Mouse (Mus musculus) cortical plate, adult 2 months (tissue): Measurements from ENCODE around the gene Tesk2. TPM values are rescaled to one million over a fixed set of nuclear protein-coding genes. Genes with fewer than 3 reads are reported as not detected.

Source experiments
- H3K27ac ChIP-seq: fragments of 200-500 bp; 2 replicates; pipeline ENCODE4 v1.5.1; 2012; ENCODE audit warnings: low read length, control low read depth, inconsistent platforms; ENCODE audit not compliant: insufficient read depth
- H3K4me1 ChIP-seq: fragments of 200-500 bp; 2 replicates; pipeline ENCODE4 v1.6.1; 2011; ENCODE audit warnings: low read length; ENCODE audit not compliant: control insufficient read depth, insufficient read depth
- H3K4me3 ChIP-seq: fragments of 200-500 bp; 2 replicates; pipeline ENCODE4 v1.5.1; 2011; ENCODE audit warnings: mild to moderate bottlenecking, low read length, control low read depth; ENCODE audit not compliant: insufficient read depth
- CTCF ChIP-seq: fragments of 200-500 bp; IDR thresholded peaks from 2 replicates; pipeline ENCODE4 v1.5.1; 2011; ENCODE audit warnings: mild to moderate bottlenecking, control low read depth, low read length; ENCODE audit not compliant: insufficient read depth; ENCODE audit errors: extremely low read depth
- POLR2A ChIP-seq: fragments of 200-500 bp; IDR thresholded peaks from 2 replicates; pipeline ENCODE4 v1.6.1; 2011; ENCODE audit warnings: mild to moderate bottlenecking, low read length, control low read depth; ENCODE audit not compliant: insufficient read depth; ENCODE audit errors: extremely low read depth
- polyA plus RNA-seq: library from polyadenylated mRNA; depleted of rRNA; stranded (reverse); fragments of >200 nt; gene quantifications from 2 replicates; pipeline ENCODE4 v1.2.3, GENCODE M21; 2012

The Tesk2 gene
- polyA plus RNA-seq, 1 experiment: 7.5 TPM

DNA sequence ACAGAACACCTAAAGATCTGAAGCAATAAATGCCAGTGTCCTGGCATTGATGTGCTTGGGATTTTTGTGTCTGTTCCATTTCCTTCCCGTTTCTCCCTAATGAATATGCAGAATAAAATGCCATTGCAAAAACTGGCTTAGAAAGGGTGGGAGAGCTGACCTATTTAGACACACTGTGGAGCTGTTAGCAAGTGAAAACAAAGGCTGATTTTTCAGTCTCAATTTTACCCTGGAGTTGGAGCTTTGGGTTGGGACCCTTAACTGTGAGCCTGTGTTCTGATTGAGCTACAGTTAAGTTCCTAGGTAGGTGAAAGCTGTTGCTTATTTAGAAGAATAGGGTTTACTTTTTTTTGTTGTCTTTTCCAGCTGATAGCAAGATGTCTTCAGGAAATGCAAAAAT lies 33.7 kb upstream of the Tesk2 start:
- no peak for TF ChIP-seq POLR2A
- TF ChIP-seq CTCF: no peak
- Histone ChIP-seq H3K27ac (no peak overlapping the region), H3K4me1 (peaks cover 2% of the 10 kb centered on the region; the same call in 1 of the 2 replicates), H3K4me3 (peak overlapping the region; percentile 49)

DNA sequence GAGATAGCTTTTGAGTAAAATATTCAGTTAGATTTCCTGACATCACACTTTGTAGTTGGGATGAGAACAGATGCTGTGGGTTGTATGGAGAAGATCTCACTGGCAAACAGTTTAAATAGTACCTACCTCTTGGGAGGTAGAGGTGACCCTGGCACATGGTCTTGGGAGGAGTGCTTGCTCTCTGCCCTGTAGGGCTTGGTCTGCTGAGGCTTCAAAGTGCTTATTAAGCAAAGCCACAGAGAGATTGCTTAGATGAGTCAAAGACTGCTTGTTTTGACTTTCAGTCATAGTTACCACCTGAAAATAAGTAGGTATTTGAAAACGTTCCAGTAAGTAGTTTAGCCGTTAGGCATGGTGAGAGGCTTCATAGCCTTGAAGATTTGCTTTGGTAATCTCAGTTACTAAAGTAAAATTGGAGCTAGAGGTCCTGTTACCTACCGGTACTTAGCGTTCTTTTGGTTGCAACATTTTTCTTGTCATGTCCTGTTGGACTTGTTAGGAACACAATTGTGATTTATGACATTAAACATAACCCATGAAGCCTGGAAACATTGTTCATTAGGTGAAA lies 31.4 kb upstream of the Tesk2 start:
- no peak overlapping the region for H3K27ac ChIP-seq
- peaks cover 2% of the 10 kb centered on the region; the same call in 1 of the 2 replicates for H3K4me1 ChIP-seq
- no peak overlapping the region for H3K4me3 ChIP-seq
- TF ChIP-seq POLR2A (no peak), CTCF (no peak)

DNA sequence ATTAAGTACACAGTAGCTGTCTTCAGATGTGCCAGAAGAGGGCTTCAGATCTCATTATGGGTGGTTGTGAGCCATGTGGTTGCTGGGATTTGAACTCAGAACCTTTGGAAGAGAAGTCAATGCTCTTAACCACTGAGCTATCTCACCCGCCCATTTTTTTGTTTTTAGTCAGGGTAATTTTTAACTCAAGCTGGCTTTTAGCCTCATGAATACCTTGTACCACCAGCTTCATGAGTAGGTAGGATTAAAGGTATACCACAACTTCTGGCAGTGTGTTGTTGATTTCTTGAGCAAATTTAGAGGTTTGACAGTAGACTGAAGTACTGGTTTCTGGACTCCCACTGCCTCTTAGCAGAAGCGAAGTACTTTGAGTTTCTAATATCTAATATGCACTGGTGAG lies 28.6 kb upstream of the Tesk2 start:
- TF ChIP-seq CTCF (no peak), POLR2A (no peak)
- Histone ChIP-seq H3K4me1 (no peaks in the 10 kb centered on the region), H3K27ac (no peak overlapping the region), H3K4me3 (no peak overlapping the region)

DNA sequence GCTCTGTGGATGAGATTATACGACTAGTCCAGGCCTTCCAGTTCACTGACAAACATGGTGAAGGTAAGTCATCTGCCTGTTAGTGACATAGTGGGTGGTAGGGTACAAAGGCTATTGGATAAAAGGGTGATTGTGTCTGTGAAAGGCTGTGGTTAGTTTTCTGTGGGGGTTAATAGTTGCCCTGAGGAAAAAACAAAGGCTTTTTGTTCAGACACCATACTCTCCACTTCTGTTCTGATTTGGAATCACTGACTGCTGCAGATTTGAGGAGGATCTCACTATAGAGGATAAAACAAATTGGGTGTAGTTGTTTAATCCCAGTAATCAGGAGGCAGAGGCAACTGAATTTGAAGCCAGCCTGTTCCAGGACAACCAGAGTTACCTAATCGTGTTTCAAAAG lies 27.0 kb upstream of the Tesk2 start:
- Histone ChIP-seq H3K4me1 (no peaks in the 10 kb centered on the region; the same call in 1 of the 2 replicates), H3K4me3 (no peak overlapping the region), H3K27ac (no peak overlapping the region)
- no peak for TF ChIP-seq POLR2A
- TF ChIP-seq CTCF: no peak

GRCm38 (mm10) chr4:116698693-116699342 lies 21.9 kb upstream of the Tesk2 start:
- no peak for TF ChIP-seq POLR2A
- TF ChIP-seq CTCF: no peak
- Histone ChIP-seq H3K4me1 (no peaks in the 10 kb centered on the region; the same call in 1 of the 2 replicates), H3K27ac (no peak overlapping the region), H3K4me3 (no peak overlapping the region)

- TF ChIP-seq POLR2A (no peak), CTCF (no peak)
- H3K4me1 ChIP-seq: no peaks in the 10 kb centered on the region; the same call in 1 of the 2 replicates
- H3K4me3 ChIP-seq: no peak overlapping the region
- no peak overlapping the region for H3K27ac ChIP-seq
Observed at GRCm38 (mm10) chr4:116700964-116701363, 19.8 kb upstream of the Tesk2 start.

DNA sequence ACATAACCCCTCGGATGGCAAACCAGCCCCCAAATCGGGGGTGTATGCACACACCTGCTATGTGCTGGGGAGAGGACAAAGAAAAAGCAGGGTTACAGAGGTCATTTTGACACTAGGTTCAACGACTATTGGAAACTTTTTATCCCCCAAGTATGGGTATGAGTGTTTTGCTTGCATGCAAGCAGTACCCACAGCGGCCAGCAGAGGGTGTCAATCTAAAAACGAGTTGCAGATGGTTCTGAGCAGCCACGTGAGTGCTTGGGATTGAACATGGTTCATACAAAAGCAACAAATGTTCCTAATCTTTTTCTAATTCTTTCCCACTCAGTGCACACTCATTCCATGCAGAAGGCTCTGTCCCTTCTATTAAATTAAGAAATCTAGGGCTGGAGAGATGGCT lies 16.9 kb upstream of the Tesk2 start:
- TF ChIP-seq CTCF (peak; percentile 66), POLR2A (no peak)
- H3K27ac ChIP-seq: no peak overlapping the region
- no peaks in the 10 kb centered on the region for H3K4me1 ChIP-seq
- H3K4me3 ChIP-seq: no peak overlapping the region

DNA sequence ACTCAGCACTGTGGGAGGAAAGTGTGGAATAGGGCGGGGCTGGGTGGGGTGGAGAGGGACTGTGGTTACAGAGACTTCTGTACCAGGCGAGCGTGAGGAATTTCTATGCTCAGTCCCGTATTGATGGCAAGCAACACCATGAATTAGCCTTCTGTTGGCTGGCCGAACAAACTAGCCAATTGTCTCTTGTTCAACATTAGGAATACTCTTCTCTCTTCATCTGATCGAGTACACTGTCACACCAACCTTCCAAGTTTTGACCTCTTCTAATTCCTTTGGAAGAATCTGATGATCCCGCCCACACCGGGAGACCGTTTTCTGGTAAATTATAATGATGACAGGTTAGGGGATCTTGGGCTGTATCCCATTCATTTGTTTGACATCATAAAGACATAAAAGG lies 13.1 kb upstream of the Tesk2 start:
- peak overlapping the region; percentile 51 for H3K4me3 ChIP-seq
- TF ChIP-seq CTCF: no peak
- 0 out of 2 replicates have a peak, but pooled peaks have one; percentile 9 for TF ChIP-seq POLR2A

DNA sequence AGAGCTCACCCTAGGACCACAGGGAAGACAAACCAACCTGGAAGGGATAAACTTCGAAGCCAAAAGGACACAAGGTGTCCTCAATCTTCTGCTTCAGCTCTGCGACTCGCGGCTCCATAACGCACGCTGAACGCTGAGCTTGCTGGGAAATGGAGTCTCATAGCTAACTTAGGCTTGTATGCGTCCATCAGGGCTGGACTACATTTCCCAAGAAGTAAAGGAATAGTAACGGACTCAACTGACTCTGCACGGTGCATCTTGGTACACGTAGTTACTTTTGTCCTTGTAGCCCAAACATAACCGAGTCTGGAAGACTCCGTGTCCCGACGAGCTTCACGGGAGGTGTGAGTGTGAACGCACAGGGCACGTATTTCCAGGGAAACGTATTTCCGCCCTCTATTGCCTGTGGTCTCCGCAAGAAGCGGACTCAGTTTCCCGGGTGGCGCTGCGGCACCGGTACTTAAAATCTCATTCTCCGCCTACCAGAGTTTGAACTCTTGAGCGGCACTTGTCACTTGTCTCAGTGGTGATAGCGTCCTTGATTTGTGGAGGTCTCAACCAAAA lies 12.5 kb upstream of the Tesk2 start, which contains the start of the genes Mmachc and Ccdc163:
Gene Mmachc, minus strand, starts transcription at position 206 of the 564 bp plus-strand sequence.
Gene Ccdc163, plus strand, starts transcription at position 309 of the 564 bp plus-strand sequence.
- peak; percentile 92 for TF ChIP-seq POLR2A
- no peak for TF ChIP-seq CTCF
- H3K27ac ChIP-seq: peak within 1 kb of the TSS; percentile 50
- H3K4me3 ChIP-seq: peak within 1 kb of the TSS; percentile 51
- H3K4me1 ChIP-seq: no peaks in the 10 kb centered on the region

More for the DNA sequence above, 13.1 kb upstream of the Tesk2 start:
- H3K27ac ChIP-seq: peak overlapping the region; percentile 50
- no peaks in the 10 kb centered on the region for H3K4me1 ChIP-seq

DNA sequence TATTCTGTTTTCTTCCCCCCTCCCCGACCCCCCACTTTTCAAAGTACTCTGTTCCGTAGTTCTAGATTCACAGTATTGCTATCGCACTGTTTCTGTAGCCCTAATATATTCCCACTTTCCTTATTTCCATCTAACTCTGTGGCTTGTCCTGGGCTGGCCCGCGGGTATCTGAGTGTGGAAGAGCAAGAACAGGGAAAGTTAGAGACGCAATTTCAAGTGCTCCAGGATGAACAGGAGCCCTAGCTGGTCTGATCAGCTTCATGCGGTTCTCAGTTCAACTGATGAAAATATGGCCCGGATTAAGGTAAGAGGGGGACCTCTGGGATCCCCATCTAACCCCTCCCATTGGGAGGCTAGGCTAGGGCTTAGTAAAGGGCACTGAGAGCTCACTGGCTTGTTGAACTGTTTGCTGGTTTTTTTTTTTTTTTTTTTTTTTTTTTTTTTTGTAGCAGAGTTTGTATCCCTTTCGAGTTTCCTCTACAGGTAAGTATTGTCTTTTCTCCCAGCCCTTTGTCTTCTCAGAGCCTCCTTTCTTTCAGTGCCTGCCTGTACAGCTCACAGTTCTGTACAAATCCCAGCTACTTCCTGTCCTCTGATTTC lies 11.9 kb upstream of the Tesk2 start:
- no peaks in the 10 kb centered on the region for H3K4me1 ChIP-seq
- TF ChIP-seq CTCF (no peak), POLR2A (no peak)
- H3K4me3 ChIP-seq: peak overlapping the region; percentile 51
- no peak overlapping the region for H3K27ac ChIP-seq
